Mouse (Mus musculus) cerebellum, adult 2 months (tissue): ENCODE data around the gene Vamp2. TPM values are rescaled to one million over a fixed set of nuclear protein-coding genes. Genes with fewer than 3 reads are reported as not detected.

Experiments
- DNase-seq, 2 experiments: peaks; one replicate each; pipeline ENCODE4 v3.0.0; 2021
- H3K27ac ChIP-seq: fragments of 200-500 bp; 2 replicates; pipeline ENCODE4 v1.5.1; 2012; ENCODE audit warnings: low read length, control low read depth, inconsistent platforms; ENCODE audit not compliant: insufficient read depth
- H3K27me3 ChIP-seq: fragments of 200-500 bp; 2 replicates; pipeline ENCODE4 v1.6.1; 2012; ENCODE audit warnings: inconsistent platforms, mild to moderate bottlenecking, low read length, moderate library complexity; ENCODE audit not compliant: control insufficient read depth, insufficient read depth
- H3K4me1 ChIP-seq: fragments of 200-500 bp; 2 replicates; pipeline ENCODE4 v1.6.1; 2011; ENCODE audit warnings: low read length; ENCODE audit not compliant: control insufficient read depth, insufficient read depth
- H3K4me3 ChIP-seq: fragments of 200-500 bp; replicated peaks from 2 replicates; pipeline ENCODE3; 2011; ENCODE audit warnings: mild to moderate bottlenecking, low read depth, low read length, control low read depth; ENCODE audit not compliant: insufficient read depth
- CTCF ChIP-seq: fragments of 200-500 bp; IDR thresholded peaks from 2 replicates; pipeline ENCODE4 v1.5.1; 2011; ENCODE audit warnings: low read depth, mild to moderate bottlenecking, control low read depth, low read length, moderate library complexity, borderline replicate concordance; ENCODE audit not compliant: insufficient read depth
- POLR2A ChIP-seq: fragments of 200-500 bp; IDR thresholded peaks from 2 replicates; pipeline ENCODE4 v1.6.1; 2011; ENCODE audit warnings: low read length, control low read depth, borderline replicate concordance; ENCODE audit not compliant: insufficient read depth
- WGBS: fragments of 180-500 bp; shearing (Covaris S2); methylation state at CpG from one replicate; pipeline ENCODE4 v1.1.7; 2018; 5-methylcytosine and 5-hydroxymethylcytosine counted together
- polyA plus RNA-seq: library from polyadenylated mRNA; depleted of rRNA; stranded (reverse); fragments of >200 nt; gene quantifications from 2 replicates; pipeline ENCODE4 v1.2.3, GENCODE M21; 2012

Gene Vamp2
- polyA plus RNA-seq, 1 experiment: 672 TPM

GRCm38 (mm10) chr11:69103531-69104435, 15.5 kb downstream of the Vamp2 start:
- DNase-seq: peak; percentile 22 to 27
- WGBS: 89% methylated on average over 15 of the region's 15 CpGs
- no peaks in the 10 kb centered on the region for H3K27me3 ChIP-seq
- no peak overlapping the region for H3K27ac ChIP-seq
- no peak for TF ChIP-seq POLR2A
- no peak for TF ChIP-seq CTCF
- H3K4me1 ChIP-seq: peaks cover 39% of the 10 kb centered on the region
- H3K4me3 ChIP-seq: no peak overlapping the region

- H3K4me3 ChIP-seq: no peak overlapping the region
- peak in 1 of 2 experiments; percentile 19 for DNase-seq
- peaks cover 39% of the 10 kb centered on the region for H3K4me1 ChIP-seq
- TF ChIP-seq POLR2A: no peak
- no peak for TF ChIP-seq CTCF
- WGBS: 89% methylated on average over 14 of the region's 14 CpGs
- H3K27me3 ChIP-seq: no peaks in the 10 kb centered on the region
- no peak overlapping the region for H3K27ac ChIP-seq
Observed at GRCm38 (mm10) chr11:69104487-69104886, 16.2 kb downstream of the Vamp2 start.

GRCm38 (mm10) chr11:69105227-69105626, 16.9 kb downstream of the Vamp2 start:
- peaks cover 39% of the 10 kb centered on the region for H3K4me1 ChIP-seq
- no peak overlapping the region for H3K27ac ChIP-seq
- 88% methylated on average over 6 of the region's 6 CpGs for WGBS
- TF ChIP-seq CTCF: no peak
- no peak for TF ChIP-seq POLR2A
- no peaks in the 10 kb centered on the region for H3K27me3 ChIP-seq
- no peak for DNase-seq
- no peak overlapping the region for H3K4me3 ChIP-seq

GRCm38 (mm10) chr11:69105796-69106195, 17.5 kb downstream of the Vamp2 start:
- H3K27me3 ChIP-seq: no peaks in the 10 kb centered on the region
- H3K4me3 ChIP-seq: no peak overlapping the region
- DNase-seq: peak in 1 of 2 experiments; percentile 27
- no peak overlapping the region for H3K27ac ChIP-seq
- H3K4me1 ChIP-seq: peaks cover 36% of the 10 kb centered on the region
- TF ChIP-seq CTCF (no peak), POLR2A (no peak)
- WGBS: 11% methylated on average over 2 of the region's 2 CpGs

GRCm38 (mm10) chr11:69106299-69106698, 18.0 kb downstream of the Vamp2 start:
- 89% methylated on average over 11 of the region's 11 CpGs for WGBS
- no peak for DNase-seq

GRCm38 (mm10) chr11:69106842-69107241, 18.6 kb downstream of the Vamp2 start:
- Histone ChIP-seq H3K4me3 (no peak overlapping the region), H3K4me1 (peaks cover 27% of the 10 kb centered on the region), H3K27ac (no peak overlapping the region), H3K27me3 (no peaks in the 10 kb centered on the region)
- peak in 1 of 2 experiments; percentile 22 for DNase-seq
- no peak for TF ChIP-seq CTCF
- no peak for TF ChIP-seq POLR2A
- WGBS: 67% methylated on average over 11 of the region's 11 CpGs

More at GRCm38 (mm10) chr11:69106299-69106698, 18.0 kb downstream of the Vamp2 start:
- no peak overlapping the region for H3K4me3 ChIP-seq
- peaks cover 31% of the 10 kb centered on the region for H3K4me1 ChIP-seq
- TF ChIP-seq POLR2A (no peak), CTCF (no peak)
- H3K27me3 ChIP-seq: no peaks in the 10 kb centered on the region
- H3K27ac ChIP-seq: no peak overlapping the region

GRCm38 (mm10) chr11:69107676-69108075, 19.4 kb downstream of the Vamp2 start:
- H3K27me3 ChIP-seq: no peaks in the 10 kb centered on the region
- DNase-seq: peak; percentile 15 to 25
- H3K27ac ChIP-seq: no peak overlapping the region
- 84% methylated on average over 11 of the region's 11 CpGs for WGBS
- peaks cover 20% of the 10 kb centered on the region for H3K4me1 ChIP-seq
- H3K4me3 ChIP-seq: no peak overlapping the region
- TF ChIP-seq CTCF (no peak), POLR2A (no peak)

GRCm38 (mm10) chr11:69108223-69108622, 19.9 kb downstream of the Vamp2 start:
- 88% methylated on average over 9 of the region's 9 CpGs for WGBS
- Histone ChIP-seq H3K4me3 (no peak overlapping the region), H3K27ac (no peak overlapping the region), H3K27me3 (no peaks in the 10 kb centered on the region), H3K4me1 (peaks cover 15% of the 10 kb centered on the region)
- DNase-seq: peak in 1 of 2 experiments; percentile 19
- TF ChIP-seq CTCF (no peak), POLR2A (no peak)
